Mouse (Mus musculus) olfactory bulb, adult 2 months (tissue): ENCODE data around the gene Olfr553.

Source experiments
- CTCF ChIP-seq: fragments of 200-500 bp; IDR thresholded peaks from 2 replicates; pipeline ENCODE4 v1.5.1; 2012; ENCODE audit warnings: low read depth, mild to moderate bottlenecking, low read length, moderate library complexity; ENCODE audit not compliant: insufficient read depth
- POLR2A ChIP-seq: fragments of 200-500 bp; IDR thresholded peaks from 2 replicates; pipeline ENCODE4 v1.6.1; 2012; ENCODE audit warnings: mild to moderate bottlenecking, low read depth, low read length, moderate library complexity; ENCODE audit not compliant: insufficient read depth

DNA sequence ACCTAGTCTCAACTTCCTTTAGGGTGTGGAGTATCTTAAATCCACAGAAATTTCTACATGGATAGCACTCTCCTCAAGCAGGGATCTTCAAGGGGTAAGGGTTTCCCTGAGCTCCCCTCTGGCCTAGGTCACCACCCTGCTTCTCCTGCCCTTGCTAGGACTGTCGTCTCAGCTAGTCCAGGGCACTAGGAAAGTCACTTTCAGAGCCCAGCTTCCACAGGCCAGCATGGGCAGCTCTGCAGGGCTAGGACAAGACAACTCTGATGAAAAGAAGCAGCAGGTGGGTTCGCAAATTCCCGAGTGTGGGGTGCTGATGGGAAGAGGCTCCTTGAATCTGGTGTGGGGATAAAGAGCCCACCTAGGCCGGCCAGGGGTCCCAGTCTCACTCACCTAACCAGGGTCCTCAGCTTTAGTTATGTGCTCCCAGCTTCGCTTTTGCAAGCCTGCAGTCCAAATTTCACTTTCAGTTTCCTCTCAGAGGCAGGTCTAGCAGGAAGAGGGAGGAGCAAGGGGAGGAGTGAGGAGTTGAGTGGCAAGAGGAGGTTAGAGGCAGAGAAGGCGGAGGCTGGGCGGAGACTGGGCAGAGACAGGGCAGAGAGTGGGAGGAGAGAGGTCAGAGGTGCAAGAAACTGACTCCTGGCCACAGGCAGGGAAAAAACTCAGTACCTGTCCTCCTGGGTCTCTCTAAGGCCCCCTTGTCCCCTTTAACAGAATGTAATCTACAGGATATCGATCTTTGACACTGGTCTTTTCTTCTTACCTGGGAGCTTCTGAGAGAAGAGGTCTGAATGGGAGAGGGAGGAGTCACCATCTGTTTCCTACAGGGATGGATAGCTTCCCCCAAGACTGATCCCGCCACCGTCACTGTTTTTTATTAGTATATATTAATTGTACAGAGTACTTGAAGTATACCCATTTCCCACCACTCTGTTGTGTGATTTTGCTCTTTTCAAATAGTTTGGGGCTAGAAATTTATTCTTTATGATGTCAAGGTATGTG lies 52.7 kb downstream of the Olfr553 start, which contains the start of gene Trim21:
- TF ChIP-seq CTCF (no peak), POLR2A (no peak)
